Mouse (Mus musculus) lung, embryonic 14.5 days (tissue): ENCODE data around the gene Maml3. TPM values are rescaled to one million over a fixed set of nuclear protein-coding genes. Genes with fewer than 3 reads are reported as not detected.

Source experiments
- ATAC-seq: fragments of 200-750 bp; cut with Nextera tagmentation; 2 replicates; pipeline ENCODE4 v1.8.0; 2017; ENCODE audit warnings: mild to moderate bottlenecking, moderate TSS enrichment, moderate library complexity; ENCODE audit not compliant: insufficient read depth
- DNase-seq: peaks from one replicate; pipeline ENCODE4 v3.0.0-alpha.2; 2015
- H3K27ac ChIP-seq: fragments of 300-500 bp; sonication (generic); 2 replicates; pipeline ENCODE4 v1.5.1; 2014; ENCODE audit warnings: low read depth, mild to moderate bottlenecking, moderate library complexity
- H3K27me3 ChIP-seq: fragments of 300-500 bp; sonication (generic); 2 replicates; pipeline ENCODE4 v1.6.1; 2014; ENCODE audit warnings: low read length, control low read depth; ENCODE audit not compliant: insufficient read depth
- H3K36me3 ChIP-seq: fragments of 300-500 bp; sonication (generic); 2 replicates; pipeline ENCODE4 v1.6.1; 2014; ENCODE audit warnings: control low read depth; ENCODE audit not compliant: insufficient read depth
- H3K4me1 ChIP-seq: fragments of 300-500 bp; sonication (generic); 2 replicates; pipeline ENCODE4 v1.6.1; 2014; ENCODE audit warnings: antibody characterized with exemption, control low read depth; ENCODE audit not compliant: insufficient read depth
- H3K4me2 ChIP-seq: fragments of 300-500 bp; sonication (generic); 2 replicates; pipeline ENCODE4 v1.6.1; 2014; ENCODE audit warnings: mild to moderate bottlenecking
- H3K4me3 ChIP-seq: fragments of 300-500 bp; sonication (generic); 2 replicates; pipeline ENCODE4 v1.5.1; 2014; ENCODE audit warnings: low read depth, low read length
- H3K9ac ChIP-seq: fragments of 300-500 bp; sonication (generic); 2 replicates; pipeline ENCODE4 v1.6.1; 2014
- H3K9me3 ChIP-seq: fragments of 300-500 bp; sonication (generic); 2 replicates; pipeline ENCODE4 v1.6.1; 2016; ENCODE audit warnings: low read depth, low read length, control low read depth
- CTCF ChIP-seq: IDR thresholded peaks from 2 replicates; pipeline ENCODE4 v1.5.1; 2016; ENCODE audit warnings: antibody characterized with exemption, low read depth
- WGBS: fragments of 180-500 bp; shearing (Covaris S2); extraction: QIAGEN DNeasy Blood & Tissue Kit; methylation state at CpG from one replicate; pipeline ENCODE4 v1.1.7; 2014; 5-methylcytosine and 5-hydroxymethylcytosine counted together
- polyA plus RNA-seq: library from polyadenylated mRNA; unstranded; fragments of >200 nt; fragmentation: Nextera tagmentation; extraction: Ambion mirVana; gene quantifications from 2 replicates; pipeline ENCODE4 v1.2.1, GENCODE M21; 2014

Gene Maml3
- polyA plus RNA-seq, 1 experiment from 2014 or later, result 9.1 TPM

DNA sequence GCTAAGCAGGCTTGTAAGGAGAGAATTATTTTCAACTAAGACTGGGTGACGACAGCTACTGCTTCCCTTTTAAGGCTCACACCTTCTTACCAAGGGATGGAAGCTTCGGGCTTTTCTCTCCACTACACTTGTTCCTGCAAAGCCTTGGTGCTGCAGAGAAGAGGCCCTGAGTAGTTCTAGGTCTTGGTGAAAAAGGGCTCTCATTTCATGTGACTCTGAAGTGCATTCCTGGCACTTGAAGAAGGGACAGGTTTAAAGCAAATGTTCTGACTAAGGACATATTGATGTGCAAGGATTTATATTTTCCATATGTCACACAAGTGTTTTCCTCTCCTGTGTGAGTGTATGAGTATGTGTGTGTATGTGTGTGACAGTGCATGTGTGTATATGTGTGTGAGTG is 134.4 kb downstream of the Maml3 start:
- H3K4me2 ChIP-seq, result no peak overlapping the region
- no peak overlapping the region for H3K9ac ChIP-seq
- no peak overlapping the region for H3K4me3 ChIP-seq
- no peak for TF ChIP-seq CTCF
- no peak for ATAC-seq
- H3K4me1 ChIP-seq, result peaks cover 8% of the 10 kb centered on the region
- no peak overlapping the region for H3K27ac ChIP-seq
- no peaks in the 10 kb centered on the region for H3K9me3 ChIP-seq
- 69% methylated on average over 2 of the region's 2 CpGs for WGBS
- DNase-seq, result no peak
- H3K27me3 ChIP-seq, result no peaks in the 10 kb centered on the region
- no peaks in the 10 kb centered on the region for H3K36me3 ChIP-seq

DNA sequence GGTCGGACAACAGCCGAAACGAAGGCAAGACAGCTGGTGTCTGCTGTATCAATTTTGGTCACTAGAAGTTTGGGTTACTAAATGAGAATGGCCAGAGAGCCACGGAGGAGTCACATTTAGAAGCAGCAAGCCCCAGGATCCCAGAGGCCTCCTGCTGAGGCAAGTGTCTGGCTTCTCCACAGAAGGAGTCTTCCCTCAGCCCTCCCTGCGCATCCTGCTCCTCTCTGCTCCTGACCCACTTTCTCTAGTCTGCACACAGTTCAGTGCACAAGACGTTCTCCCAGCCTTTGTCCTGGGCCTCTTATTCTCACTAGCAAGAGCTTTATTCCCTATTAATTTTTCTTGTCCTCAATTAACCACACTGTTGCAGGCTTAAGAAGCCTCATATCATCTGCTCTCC is 135.4 kb downstream of the Maml3 start:
- no peak for DNase-seq
- no peak overlapping the region for H3K4me2 ChIP-seq
- WGBS, result 51% methylated on average over 6 of the region's 6 CpGs
- no peaks in the 10 kb centered on the region for H3K27me3 ChIP-seq
- no peak for ATAC-seq
- H3K36me3 ChIP-seq, result no peaks in the 10 kb centered on the region
- H3K4me1 ChIP-seq, result peaks cover 18% of the 10 kb centered on the region
- TF ChIP-seq CTCF, result no peak
- no peak overlapping the region for H3K4me3 ChIP-seq
- H3K9ac ChIP-seq, result no peak overlapping the region
- H3K9me3 ChIP-seq, result no peaks in the 10 kb centered on the region
- no peak overlapping the region for H3K27ac ChIP-seq

DNA sequence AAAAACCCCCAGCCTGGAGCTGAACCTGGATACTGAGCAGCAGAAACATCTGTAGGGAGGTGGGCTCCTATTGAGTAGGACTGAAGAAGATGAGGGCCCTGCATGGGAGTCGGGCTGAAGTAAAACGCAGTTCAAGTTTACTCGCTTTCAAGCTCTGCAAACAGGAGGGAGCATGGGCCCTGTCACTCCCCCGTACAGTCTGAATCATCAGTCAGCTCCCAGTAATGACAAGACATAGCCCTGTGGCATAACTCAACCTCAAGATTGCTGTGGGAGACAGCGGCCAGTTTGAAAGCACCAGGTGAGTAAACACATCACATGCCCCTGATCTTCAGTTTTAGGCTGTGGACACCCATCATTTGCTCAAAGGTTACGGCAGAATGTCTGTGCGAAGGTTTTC is 139.0 kb downstream of the Maml3 start:
- DNase-seq, result no peak
- no peak for TF ChIP-seq CTCF
- Histone ChIP-seq H3K27ac (peak overlapping the region; percentile 37), H3K4me1 (peaks cover 30% of the 10 kb centered on the region), H3K27me3 (no peaks in the 10 kb centered on the region), H3K4me3 (no peak overlapping the region), H3K9me3 (no peaks in the 10 kb centered on the region), H3K36me3 (no peaks in the 10 kb centered on the region), H3K4me2 (no peak overlapping the region), H3K9ac (peak overlapping the region; percentile 9; the same call in 1 of the 2 replicates)
- no peak for ATAC-seq
- 37% methylated on average over 7 of the region's 7 CpGs for WGBS

DNA sequence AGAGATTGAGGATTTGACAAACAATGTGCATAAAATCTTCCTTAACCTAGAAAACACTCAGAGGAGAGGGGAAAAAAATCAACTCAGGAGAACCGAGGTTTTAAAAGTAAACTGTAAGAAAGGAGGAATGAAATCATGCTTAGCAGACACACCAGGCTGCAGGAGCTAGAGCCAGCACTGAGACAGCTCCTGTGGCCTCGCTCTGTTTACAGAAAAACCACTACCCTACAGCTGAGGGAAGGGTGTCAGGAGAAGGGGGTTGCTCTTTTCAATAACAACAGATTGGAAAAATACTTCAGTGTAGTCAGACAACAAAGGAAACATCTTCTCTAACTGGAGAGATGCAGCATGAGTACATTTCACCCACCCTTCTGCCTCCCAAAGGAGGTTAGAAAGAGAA is 139.4 kb downstream of the Maml3 start:
- no peaks in the 10 kb centered on the region for H3K9me3 ChIP-seq
- peak; percentile 55 for DNase-seq
- 0 out of 2 replicates have a peak, but pooled peaks have one; percentile 52 for ATAC-seq
- peak overlapping the region; percentile 9; the same call in 1 of the 2 replicates for H3K9ac ChIP-seq
- peak overlapping the region; percentile 37 for H3K27ac ChIP-seq
- WGBS, result 5% methylated on average over 2 of the region's 2 CpGs
- no peaks in the 10 kb centered on the region for H3K27me3 ChIP-seq
- no peak overlapping the region for H3K4me3 ChIP-seq
- no peaks in the 10 kb centered on the region for H3K36me3 ChIP-seq
- H3K4me2 ChIP-seq, result no peak overlapping the region
- TF ChIP-seq CTCF, result no peak
- H3K4me1 ChIP-seq, result peaks cover 30% of the 10 kb centered on the region

DNA sequence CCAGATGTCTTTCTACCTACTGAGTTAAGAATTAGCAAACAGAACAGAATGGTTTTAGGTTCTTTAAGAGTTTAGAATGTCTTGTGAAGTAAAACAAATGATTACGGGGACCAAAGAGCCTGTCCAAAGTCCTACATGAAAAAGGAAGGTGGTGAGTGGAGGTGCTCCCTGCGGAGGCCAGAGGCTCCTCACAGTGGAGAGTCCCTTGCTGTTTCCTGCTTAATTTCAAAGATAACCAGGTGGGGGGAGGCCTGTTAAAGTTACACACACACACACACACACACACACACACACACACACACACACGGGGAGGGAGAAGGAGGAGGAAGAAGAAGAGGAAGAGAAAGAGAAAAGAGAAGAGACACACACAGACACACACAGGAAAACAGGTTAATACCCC is 139.9 kb downstream of the Maml3 start:
- ATAC-seq (no peak), DNase-seq (no peak)
- Histone ChIP-seq H3K4me3 (no peak overlapping the region), H3K9me3 (no peaks in the 10 kb centered on the region), H3K9ac (no peak overlapping the region), H3K4me1 (peaks cover 30% of the 10 kb centered on the region), H3K36me3 (no peaks in the 10 kb centered on the region), H3K27me3 (no peaks in the 10 kb centered on the region), H3K4me2 (no peak overlapping the region), H3K27ac (no peak overlapping the region)
- 18% methylated on average over 3 of the region's 3 CpGs for WGBS
- no peak for TF ChIP-seq CTCF

DNA sequence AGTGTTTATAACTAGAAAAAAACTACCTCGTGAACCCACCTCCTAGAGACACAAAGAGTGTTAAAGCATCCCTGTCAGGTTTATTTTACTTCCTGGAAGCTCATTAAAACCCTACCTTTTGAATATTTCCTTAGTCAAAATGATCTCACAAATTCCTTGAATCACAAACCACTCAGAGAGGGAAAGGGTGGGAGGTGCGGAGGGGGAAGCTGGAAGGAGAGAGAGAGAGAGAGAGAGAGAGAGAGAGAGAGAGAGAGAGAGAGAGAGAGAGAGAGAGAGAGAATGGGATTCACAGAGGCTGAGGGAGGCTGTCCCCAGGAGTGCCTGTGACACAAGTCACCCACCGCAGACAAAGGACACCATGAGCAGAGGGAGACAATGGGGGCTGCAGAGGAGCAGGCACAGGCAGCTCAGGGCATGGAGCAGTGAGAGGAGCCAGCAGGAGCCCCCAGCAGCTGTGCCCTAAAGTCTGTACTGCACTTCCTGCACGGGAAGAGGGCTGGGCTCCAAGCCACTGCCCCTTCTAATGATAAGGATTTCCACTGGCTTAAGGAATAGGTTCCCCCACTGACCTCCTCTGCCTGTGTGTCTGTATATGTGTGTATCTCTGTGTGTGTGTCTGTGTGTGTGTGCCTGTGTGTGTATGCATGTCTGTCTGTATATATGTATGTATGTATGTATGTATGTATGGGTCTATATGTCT is 140.8 kb downstream of the Maml3 start:
- no peaks in the 10 kb centered on the region for H3K9me3 ChIP-seq
- DNase-seq (peak; percentile 56), ATAC-seq (peak; percentile 62)
- H3K4me3 ChIP-seq, result no peak overlapping the region
- TF ChIP-seq CTCF, result no peak
- H3K27me3 ChIP-seq, result no peaks in the 10 kb centered on the region
- no peak overlapping the region for H3K27ac ChIP-seq
- 16% methylated on average over 4 of the region's 4 CpGs for WGBS
- H3K9ac ChIP-seq, result no peak overlapping the region
- H3K4me2 ChIP-seq, result no peak overlapping the region
- no peaks in the 10 kb centered on the region for H3K36me3 ChIP-seq
- peaks cover 30% of the 10 kb centered on the region for H3K4me1 ChIP-seq

DNA sequence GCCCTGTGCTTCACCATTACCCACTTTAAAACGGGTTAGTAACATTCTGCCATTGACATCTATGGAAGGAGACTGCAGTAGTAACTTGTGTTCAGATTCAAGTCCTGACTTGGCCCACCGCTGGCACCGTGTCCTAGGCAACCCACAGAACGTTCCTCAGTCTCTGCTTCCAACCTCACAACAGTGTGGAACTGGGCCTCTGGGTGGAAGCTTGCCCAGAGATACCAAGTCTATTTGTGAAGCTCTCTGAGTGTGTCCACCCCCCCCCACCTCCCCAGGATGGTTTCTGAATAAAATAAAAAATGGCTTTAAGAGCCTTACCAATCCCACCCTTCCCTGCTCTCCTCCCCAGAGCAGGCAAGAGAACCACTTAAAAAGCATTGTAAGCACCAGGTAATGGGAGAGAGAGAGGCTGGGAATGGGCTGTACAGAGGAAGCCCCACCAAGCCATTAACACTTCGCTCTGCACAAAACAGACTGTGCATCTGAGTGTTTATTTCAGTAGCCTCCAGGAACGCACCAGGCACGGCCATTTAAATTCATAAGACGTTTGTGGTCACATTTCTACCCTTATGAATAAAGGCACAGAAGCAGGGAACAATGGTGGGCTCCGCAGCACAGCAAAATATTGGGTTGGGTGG is 141.6 kb downstream of the Maml3 start:
- ATAC-seq (no peak), DNase-seq (no peak)
- Histone ChIP-seq H3K4me3 (no peak overlapping the region), H3K27ac (no peak overlapping the region), H3K4me2 (no peak overlapping the region), H3K4me1 (peaks cover 30% of the 10 kb centered on the region), H3K9ac (no peak overlapping the region), H3K9me3 (no peaks in the 10 kb centered on the region), H3K36me3 (no peaks in the 10 kb centered on the region), H3K27me3 (no peaks in the 10 kb centered on the region)
- WGBS, result 68% methylated on average over 9 of the region's 9 CpGs
- no peak for TF ChIP-seq CTCF
